Mouse (Mus musculus) layer of hippocampus, adult 9-10 months (tissue): ENCODE data around the gene Zfp39.
A peak's percentile ranks its signal among the peaks of the same experiment; 100 is the strongest.
"Not testable (repeated sequence)": the region's sequence is repeated elsewhere in the genome, so short reads cannot be mapped to it uniquely, and the experiment has no call there.

ENCODE experiments used
- DNase-seq: peaks from one replicate; pipeline ENCODE4 v3.0.0; 2022; ENCODE audit warnings: low spot score

Zfp39 gene

DNA sequence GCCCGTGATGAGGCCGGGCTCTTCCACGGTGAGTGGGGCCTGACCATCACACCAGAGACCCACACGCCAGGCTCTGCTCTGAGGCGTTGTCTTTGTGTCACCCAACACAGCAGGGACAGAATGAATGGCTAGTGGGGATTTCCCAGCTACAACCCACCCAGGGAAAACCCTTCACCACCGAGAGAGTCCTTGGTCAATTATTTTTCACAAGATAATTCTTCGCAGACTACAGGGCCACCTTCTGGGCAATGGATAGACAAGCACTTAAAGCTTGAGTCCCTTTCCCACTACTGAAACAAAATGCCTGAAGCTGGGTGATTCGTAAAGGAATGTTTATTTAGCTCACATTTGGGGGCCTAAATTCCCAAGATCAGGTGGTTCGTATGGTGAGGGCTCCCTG lies 18.4 kb upstream of the Zfp39 start:
- DNase-seq, result no peak

DNA sequence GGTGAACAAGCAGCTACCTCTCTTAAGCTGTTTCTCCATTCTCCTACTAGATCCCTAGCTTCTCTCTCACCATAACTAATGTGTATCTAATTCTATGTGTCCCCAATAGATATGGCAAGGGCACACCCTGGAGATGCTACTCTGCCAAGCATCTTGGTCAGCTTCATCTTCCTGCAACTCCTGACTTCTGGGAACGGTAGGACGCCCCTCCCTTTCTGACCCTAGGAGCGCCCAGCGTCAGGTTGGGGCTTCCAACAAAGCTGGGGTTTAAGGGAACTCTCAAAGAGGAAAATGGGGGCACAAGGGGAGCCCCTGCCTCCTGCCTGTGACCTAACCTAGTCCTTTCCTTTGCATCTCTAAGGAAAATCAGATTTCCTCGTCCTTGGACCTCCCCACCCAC lies 14.7 kb upstream of the Zfp39 start:
- no peak for DNase-seq

DNA sequence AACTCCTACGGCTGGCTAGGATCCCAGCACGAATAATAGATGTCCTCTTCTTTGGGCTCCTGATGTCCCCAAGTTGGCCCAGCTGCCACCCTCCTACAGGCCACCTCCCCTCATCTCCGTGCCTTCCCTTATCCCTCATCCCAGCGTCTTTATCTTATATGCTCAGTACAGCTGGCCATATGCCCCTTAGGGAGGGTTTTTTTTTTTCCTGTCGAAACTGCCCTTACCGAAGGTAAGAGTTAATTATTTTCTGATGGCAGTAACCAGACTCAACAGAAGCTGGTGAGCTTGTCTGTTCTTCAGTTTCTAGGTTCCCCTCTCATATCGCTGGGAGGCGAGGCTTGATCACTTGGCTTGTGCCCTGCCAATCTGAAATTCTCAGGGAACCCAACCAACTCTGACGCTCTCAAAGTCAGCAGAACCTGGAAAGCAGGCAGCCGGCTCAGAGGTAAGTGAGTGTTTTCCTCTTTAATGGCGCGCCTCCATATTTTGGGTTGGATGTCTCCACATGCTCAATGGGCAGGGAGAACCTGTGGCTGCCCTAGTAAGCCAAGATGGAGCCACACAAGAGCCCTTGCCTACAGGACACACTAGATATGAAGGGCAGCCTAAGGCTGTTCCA lies 13.8 kb upstream of the Zfp39 start, which contains the start of gene Btnl10:
Btnl10 (plus strand) TSS at position 164 of the 622 bp plus-strand sequence.
- no peak for DNase-seq

DNA sequence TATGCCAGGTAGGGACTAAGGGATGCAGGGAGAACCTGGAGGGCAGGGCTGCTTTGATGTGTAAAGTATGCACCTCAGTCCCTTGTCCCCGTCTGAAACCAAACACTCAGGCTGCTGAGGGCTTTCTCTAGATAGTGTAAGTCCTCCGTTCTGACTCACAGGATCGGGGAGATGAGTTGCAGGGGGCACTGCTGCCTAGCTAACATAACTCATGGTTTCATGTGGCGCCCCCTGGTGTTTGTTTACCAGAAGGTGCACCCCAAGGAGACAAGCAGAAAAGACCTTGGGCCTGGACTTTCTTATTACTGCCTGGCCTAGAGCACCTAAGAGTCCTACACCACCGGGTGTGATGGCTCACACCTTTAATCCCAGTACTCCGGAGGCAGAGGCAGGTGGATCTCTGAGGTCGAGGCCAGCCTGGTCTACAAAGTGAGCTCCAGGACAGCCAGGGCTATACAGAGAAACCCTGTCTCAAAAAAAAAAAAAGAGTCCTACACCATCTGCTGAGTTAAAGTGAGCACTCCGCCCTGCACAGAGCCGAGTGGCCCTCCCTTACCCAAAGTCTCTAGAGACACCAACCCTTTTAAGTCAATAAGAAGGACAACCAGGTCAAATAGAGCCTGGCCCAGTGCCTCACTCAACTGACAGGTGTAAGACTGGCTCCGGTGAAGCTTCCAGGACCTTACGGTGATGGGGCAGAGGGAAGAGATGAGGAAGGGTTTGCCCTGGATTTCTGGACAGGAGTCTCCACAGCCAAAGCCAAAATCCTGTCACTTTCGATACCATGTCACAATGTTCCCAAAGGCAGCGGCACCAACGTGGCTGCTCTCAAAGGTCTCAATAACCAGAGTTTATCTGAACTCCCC lies 13.1 kb upstream of the Zfp39 start:
- DNase-seq, result no peak

DNA sequence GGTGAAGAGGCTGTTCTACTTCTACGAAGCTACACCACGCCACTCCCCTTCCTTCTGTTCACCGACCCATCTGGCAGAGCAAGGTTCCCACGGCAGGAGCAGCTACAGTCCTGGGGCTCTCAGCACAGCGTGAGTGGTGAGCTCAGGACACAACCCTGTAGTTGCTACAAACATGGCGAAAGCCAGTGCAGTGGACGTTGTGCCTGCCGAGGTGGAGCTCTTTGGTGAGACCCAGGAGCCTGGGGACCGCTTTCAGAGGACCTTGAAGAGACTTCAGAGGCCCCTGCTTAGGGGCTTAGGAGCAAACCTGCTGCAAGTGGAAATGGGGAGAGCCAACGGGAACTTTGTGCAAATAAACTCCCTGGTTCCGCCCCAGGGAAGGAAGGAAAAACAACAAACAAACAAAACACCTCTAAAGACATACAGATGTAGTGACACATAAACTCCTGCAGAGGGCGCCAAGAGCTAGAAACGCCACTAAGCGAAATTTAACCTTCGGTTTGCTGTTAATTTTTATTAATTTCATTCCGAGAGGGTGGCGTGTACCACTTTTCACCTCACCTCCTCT lies 10.5 kb upstream of the Zfp39 start:
- DNase-seq, result no peak

DNA sequence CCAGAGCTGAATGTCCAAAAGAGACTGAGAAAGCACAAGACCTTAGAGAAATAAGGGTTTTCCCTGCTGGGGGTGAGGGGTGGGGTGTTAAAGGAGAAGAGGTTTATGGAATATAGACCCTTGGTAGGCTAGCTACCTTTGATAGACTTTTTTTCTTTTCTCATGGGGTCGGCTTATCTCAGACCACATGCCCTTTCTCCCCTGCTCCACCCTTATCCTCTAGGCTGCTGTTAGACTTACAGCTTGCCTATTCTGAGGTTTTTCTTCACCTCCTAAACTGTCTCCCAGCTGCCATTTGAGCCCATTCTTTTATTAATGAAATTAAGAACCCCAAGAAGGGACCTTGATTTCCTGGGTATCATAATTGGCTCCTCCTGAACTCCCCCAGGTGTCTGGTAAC lies 9.8 kb upstream of the Zfp39 start:
- no peak for DNase-seq

DNA sequence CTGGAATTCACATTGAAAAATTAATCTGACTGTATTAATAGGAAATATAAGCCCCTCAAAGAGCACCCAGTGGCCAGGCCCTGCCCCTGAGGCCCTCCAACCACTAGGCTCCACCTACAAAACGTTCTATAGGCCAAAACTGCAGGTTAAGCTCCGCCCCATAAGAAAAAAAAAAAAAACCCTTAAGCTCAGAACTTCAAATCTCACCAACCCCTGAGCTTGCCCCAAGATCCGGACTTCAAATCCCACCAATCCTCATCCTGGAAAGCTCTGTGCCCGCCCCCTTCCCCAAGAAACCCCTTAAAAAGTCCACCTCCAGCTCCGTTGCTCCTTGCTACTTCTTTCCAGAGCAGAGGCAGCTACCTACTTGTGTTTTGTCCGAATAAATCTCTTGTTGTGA lies 813 bp upstream of the Zfp39 start:
- no peak for DNase-seq

DNA sequence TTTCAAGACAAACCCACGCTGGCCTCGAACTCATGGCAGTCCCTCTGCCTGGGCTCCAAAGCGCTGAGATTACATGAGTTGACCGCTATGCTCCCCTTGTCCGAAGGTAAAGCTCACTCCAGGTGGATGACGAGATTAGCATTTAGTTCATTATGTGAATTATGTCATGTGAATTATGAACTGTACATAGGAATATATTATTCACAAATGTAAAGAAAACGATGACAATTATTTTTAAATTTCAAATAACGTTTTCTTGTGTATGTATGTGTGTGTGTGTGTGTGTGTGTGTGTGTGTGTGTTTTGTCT lies 339 bp upstream of the Zfp39 start:
- DNase-seq, result no peak

DNA sequence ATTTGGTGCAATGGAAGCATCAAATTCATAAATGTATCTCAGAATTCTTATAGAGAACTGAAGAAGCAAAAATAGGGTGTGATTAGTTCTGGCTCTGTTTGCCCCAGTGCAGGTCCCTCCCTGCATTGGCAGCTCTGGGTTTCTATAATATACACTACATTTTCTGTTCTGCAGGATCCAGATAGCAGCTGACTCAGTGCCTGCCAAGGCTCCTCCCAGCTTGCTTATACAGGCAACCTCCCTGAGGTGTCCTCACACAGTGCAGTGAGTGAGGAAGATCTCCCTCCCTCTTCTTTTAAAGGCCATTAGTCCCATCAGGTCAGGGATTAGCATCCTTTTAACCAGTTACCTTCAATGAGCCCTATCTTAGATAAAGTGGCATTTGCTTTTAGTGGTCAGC lies 2.9 kb downstream of the Zfp39 start:
- no peak for DNase-seq

DNA sequence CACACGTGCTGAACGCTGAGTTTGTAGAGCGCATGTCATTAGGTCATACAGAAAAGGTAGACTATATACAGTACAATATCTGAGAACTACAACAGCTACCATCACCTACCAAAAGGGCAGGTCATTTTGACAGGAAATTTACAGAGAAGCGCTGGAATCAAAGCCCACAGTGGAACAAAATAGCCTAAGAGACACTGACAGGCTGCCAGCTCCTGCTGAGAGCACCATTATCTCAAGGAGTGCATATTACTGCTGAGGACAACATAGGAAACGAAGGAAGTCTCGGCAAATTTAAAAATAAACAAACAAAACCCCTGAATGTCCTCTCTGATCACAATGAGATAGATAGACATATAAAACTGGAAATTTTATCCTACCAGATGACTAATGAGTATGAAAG lies 6.5 kb downstream of the Zfp39 start:
- DNase-seq, result no peak

DNA sequence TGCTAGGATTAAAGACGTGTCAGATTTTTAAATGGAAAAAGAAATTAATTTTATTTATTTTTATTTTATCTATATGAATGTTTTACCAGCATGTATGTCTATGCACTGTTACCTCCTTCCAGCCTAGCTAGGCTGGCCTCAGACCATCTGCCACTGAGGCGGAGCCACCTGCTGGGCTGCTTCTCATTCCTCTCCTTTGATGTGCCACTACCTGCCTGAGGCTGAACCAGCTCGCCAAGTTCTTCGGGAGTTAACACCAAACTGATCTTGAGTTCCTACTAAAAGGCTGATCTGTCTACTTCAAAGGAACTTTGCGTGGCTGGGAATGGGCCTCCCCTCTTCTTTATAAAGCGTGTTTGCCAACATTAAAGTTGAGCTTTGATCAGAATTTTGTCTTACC lies 9.6 kb downstream of the Zfp39 start:
- no peak for DNase-seq

DNA sequence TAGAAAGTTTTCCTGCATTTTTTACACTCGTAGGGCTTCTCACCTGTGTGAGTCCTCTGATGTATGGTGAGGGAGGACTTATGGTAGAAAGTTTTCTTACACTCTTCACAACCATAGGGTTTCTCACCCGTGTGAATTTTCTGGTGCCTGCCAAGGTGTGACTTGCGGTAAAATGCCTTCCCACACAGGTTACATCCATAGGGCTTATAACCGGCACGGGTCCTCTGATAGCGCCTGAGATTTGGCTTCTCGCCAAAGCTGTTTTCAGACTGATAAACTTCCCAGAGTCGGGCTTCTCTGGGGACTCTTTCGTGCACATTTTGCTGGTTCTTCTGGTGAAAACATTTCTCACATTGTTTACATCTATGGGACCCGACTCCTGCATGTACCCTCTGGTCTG lies 13.5 kb downstream of the Zfp39 start:
- no peak for DNase-seq

DNA sequence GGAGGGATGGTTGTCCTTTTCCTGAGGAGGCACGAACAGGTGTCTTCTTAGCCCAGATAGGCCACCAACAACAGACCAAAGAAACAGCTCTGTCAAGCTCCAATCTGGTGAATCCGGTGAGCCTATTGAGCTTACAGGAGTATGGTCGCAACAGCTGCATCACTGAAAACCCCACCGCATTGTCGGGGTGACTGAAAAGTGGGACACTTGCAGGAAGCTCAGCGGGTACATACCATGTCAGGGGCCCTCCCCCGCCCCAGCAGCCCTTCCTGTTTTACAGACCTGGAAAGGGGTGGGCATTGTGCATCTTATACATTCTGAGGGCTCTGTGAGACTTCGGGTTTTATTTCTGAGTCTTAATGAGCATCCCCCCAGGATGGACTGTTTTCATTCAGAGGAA lies 20.3 kb downstream of the Zfp39 start:
- DNase-seq, result no peak

DNA sequence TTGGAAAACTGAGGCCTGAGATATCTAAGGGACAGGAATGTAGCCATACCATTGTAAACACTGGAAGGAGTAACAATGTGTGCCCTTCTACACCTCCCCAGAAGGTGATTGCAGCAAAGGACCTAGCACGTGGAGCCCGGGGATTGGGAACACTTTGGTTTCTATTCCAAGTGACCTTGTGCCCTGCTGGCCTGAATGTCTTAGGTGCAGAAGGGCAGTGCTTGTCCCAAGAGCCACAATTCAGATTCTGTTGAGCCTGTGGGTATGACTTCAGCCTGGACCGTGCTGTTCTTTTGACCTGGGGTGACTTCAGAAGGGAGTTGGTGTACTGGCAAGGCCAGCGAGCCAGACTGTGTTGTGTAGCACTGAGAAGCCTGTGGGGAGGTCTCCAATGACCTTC lies 33.1 kb downstream of the Zfp39 start:
- DNase-seq, result no peak

DNA sequence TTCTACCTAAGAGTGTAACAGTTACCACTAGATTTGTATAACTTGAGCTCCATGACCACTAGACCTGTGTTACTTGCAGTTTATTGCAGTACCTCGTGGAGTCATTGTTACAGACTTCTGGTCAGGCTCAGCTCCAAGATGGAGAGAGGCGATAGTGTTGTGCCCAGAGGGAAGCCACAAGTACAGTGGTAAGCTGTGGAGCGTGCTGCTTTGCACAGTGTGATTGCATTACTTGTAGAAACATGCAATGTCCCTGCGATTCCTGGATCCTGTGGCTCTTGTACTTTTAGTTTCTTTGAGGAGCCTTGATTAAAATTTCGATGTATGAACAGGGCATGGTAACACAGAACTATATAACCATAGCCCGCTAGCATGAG lies 36.1 kb downstream of the Zfp39 start:
- DNase-seq, result no peak

DNA sequence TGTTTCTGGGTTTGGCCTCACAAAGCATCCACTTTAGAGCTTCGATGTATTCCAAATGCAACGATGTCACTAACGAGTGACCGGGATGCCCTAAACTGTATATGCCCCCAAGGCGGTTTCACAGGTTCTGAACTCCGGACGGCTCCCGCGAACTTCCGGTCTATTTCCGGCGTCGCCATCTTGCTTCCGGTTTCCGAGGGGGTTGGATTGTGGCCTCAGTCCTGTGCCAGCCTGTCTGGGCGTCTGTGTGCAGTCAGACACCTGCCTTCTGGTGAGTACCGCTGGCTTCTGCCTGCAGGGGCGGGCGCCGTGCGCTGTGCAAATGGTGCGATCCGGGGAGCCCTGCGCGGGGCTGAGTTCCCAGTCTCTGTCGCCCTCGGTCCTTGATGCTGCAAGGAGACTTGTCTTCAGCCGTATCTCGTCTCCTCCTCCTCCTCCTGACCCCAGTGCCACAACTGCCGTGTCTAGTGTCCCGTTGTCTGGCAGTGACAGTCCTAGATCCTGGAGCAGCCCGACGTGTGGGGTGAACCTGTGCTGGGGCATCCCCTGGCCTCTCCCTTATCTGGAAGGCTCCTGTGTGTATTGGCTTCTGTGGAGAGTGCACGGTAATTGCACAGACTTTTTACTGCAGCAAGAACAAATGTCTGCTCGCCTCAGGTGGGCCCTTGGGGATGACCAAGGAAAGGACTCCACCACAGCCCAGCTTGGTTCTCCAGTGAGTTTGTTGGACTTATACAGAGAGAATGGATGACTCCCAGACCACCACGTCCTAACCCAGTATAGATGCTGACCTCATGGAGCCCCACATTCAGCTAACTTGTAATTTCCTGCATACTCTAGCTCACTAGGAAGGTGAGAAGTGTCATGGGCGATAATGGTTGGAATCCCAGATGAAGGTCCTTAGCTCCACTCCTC lies 36.7 kb downstream of the Zfp39 start, which contains the start of gene 2810021J22Rik:
2810021J22Rik (plus strand) TSS at position 178 of the 915 bp plus-strand sequence.
- no peak for DNase-seq

DNA sequence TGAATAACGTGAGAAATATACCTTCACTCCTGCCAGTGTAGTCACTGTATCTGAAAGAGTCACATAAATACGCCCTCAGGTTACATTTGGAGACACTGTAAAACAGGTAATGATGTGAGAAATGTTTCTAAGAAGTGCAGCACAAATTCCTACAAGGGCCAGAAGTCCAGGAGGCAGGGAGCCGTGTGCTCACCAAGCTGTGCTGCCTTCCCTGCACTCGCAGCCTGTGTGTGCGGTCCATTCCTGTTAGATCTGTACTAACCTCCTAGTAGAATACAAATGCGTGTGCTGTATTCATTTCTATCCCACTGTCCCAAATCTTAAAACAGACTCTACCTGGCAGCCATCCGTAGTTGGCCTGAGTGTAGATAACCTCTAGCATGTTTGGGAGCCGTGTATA lies 43.3 kb downstream of the Zfp39 start:
- DNase-seq, result no peak

DNA sequence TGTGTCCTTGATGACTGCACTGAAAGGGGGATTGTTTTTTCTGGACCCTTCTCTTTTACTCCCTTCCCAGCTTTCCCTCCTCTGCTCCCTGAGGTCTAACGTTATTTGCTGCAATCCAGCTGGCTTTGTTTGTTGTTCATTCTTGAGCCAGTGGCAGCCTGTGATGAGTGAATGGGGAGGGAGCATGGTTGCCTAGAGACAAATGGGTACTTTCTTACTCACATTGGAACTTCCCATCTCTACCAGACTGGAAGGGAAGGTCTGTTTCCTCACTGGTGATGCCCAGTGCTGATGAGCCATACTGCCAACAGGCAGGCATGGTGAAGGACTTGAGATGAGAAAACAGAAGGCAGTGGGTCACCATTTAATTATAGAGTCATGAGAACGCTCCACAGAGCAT lies 54.3 kb downstream of the Zfp39 start:
- DNase-seq, result no peak

DNA sequence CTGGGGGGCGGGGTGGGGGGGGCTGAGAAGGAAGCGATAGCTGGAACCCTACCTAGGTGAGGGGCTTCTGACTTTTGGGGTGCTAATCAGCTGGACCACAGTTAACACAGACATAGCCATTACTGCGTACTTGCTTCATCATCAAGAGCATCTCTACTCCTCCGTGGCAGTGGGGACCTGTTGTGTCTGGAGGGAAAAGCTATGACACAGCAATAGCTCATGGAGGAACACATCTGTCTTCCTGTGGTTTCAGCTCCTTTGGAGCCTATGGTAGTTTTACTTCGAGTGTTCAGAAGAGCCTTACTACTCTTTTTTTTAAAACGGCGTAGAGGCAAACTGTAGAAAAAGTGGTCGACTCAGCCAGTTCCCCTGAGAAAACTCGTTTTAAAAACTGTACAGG lies 56.4 kb downstream of the Zfp39 start:
- no peak for DNase-seq

DNA sequence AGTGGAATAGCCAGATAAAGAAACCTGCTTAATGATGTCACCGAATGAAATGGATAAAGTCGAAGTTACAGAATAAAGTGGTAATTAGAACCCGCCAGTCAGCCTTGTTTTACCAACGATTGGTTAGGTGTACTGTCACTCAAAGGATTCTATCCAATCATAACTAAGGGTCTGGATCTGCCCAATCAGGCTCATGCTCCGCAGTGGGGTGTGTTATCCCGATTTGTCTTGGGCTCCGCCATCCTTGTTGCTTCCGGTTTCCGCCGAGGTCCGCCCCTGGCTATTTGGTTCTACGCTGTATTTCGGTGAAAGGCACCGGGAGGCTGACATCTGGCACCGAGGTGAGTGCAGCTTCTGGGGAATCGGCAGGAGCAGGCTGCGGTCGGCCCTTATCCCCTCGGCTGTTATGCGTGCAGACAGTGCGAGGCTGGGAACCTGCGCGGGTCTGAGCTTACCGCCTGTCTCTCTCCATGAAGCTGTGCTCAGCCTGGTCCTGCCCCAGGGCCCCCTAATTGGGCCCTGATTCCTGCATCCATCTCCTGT lies 57.0 kb downstream of the Zfp39 start, which contains the start of gene Gm12258:
Gm12258 (plus strand) TSS at position 240 of the 543 bp plus-strand sequence.
- peak; percentile 100 for DNase-seq

DNA sequence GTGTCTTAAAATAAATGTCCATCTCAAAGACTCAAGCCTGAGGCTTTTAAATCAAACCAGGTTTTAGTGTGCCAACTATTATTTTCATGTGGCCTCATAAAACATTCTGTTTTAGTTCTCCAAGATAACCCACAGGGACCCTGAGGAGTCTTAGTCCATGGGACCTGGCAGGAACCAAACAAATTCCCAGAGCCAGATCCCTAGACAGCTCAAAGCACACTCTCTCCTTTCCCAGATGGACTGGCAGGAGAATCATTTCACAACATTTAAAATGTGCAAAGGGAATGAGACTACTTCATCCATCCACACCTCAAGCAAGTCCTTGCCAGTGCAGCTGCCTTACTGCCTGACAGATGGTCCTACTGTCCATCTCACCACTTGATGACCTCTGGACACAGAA lies 65.1 kb downstream of the Zfp39 start, which contains the start of gene Olfr311:
Olfr311 (plus strand) TSS at position 301 of the 400 bp plus-strand sequence.
- not testable (repeated sequence) for DNase-seq
